Mouse (Mus musculus): Measurements from ENCODE around the gene Ttll11. TPM values are rescaled to one million over a fixed set of nuclear protein-coding genes. Genes with fewer than 3 reads are reported as not detected.

Ttll11 gene
- polyA plus RNA-seq, 1 experiment from 2014 or later: 1.4 TPM

GRCm38 (mm10) chr2:35818883-35819282 is 160.8 kb downstream of the Ttll11 start:
- 45% methylated on average over 2 of the region's 2 CpGs for WGBS
- no peak overlapping the region for H3K4me3 ChIP-seq (replicated peaks)
- ATAC-seq (ENCODE audit: insufficient number of reproducible peaks, low FRiP score, low TSS enrichment, low read depth): no peak
- H3K9ac ChIP-seq: no peak overlapping the region
- no peak overlapping the region for H3K4me2 ChIP-seq (replicated peaks)
- H3K4me1 ChIP-seq: no peaks in the 10 kb centered on the region
- no peaks in the 10 kb centered on the region for H3K27me3 ChIP-seq
- no peaks in the 10 kb centered on the region for H3K9me3 ChIP-seq (replicated peaks)
- no peak overlapping the region for H3K27ac ChIP-seq (replicated peaks)
- no peaks in the 10 kb centered on the region for H3K36me3 ChIP-seq

DNA sequence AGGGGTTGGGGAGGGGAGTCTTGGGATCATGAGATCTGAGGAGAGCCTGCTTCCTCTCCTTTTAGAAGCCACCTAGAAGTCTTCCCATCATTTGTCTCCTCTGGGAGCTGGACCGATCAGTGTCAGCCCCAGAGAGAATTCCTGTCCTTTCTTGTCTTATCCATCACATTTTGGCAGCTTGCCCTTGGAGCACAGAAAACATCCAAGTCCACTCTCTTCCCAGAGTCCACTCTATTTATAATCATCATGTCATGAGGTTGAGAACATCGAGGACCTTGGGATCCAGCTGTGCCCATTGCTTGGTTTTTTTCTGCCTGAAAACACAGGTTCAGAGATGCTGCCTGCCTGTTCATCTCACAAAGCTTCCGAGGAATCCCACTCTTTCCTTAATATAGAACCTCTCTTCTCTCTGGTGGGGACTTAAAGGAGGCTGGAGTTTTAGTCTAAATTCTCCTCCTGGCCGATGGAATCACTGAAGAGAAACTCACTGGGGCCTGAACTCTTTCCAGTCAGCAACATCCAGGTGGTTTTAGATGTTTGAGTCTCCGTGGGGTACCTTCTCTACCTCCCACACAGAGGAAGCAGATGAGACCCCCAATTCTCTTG is 163.6 kb downstream of the Ttll11 start:
- no peak for ATAC-seq (ENCODE audit: insufficient number of reproducible peaks, low FRiP score, low TSS enrichment, low read depth)
- whole genome bisulfite sequencing: 77% methylated on average over 5 of the region's 5 CpGs
- no peak overlapping the region for H3K4me3 ChIP-seq (replicated peaks)
- no peak overlapping the region for H3K27ac ChIP-seq (replicated peaks)
- no peaks in the 10 kb centered on the region for H3K9me3 ChIP-seq (replicated peaks)
- H3K9ac ChIP-seq: no peak overlapping the region
- no peaks in the 10 kb centered on the region for H3K4me1 ChIP-seq
- no peaks in the 10 kb centered on the region; the same call in 1 of the 2 replicates for H3K27me3 ChIP-seq
- no peaks in the 10 kb centered on the region for H3K36me3 ChIP-seq
- H3K4me2 ChIP-seq (replicated peaks): no peak overlapping the region

- Histone ChIP-seq H3K27ac (replicated peaks) (no peak overlapping the region), H3K4me1 (no peaks in the 10 kb centered on the region), H3K9ac (no peak overlapping the region), H3K27me3 (no peaks in the 10 kb centered on the region; the same call in 1 of the 2 replicates), H3K4me2 (replicated peaks) (no peak overlapping the region), H3K36me3 (no peaks in the 10 kb centered on the region), H3K4me3 (replicated peaks) (no peak overlapping the region), H3K9me3 (replicated peaks) (no peaks in the 10 kb centered on the region)
- WGBS: 82% methylated on average over 2 of the region's 2 CpGs
- ATAC-seq (ENCODE audit: insufficient number of reproducible peaks, low FRiP score, low TSS enrichment, low read depth): no peak
These were observed 167.2 kb downstream of the Ttll11 start for GRCm38 (mm10) chr2:35812561-35812933.

- no peaks in the 10 kb centered on the region for H3K36me3 ChIP-seq
- no peak overlapping the region for H3K9ac ChIP-seq
- H3K9me3 ChIP-seq (replicated peaks): no peaks in the 10 kb centered on the region
- no peak overlapping the region for H3K27ac ChIP-seq (replicated peaks)
- H3K4me1 ChIP-seq: no peaks in the 10 kb centered on the region
- H3K4me2 ChIP-seq (replicated peaks): no peak overlapping the region
- WGBS: 64% methylated on average over 14 of the region's 14 CpGs
- no peak overlapping the region for H3K4me3 ChIP-seq (replicated peaks)
- H3K27me3 ChIP-seq: no peaks in the 10 kb centered on the region; the same call in 1 of the 2 replicates
- ATAC-seq (ENCODE audit: insufficient number of reproducible peaks, low FRiP score, low TSS enrichment, low read depth): no peak
These were observed 167.7 kb downstream of the Ttll11 start for GRCm38 (mm10) chr2:35811801-35812560.

- H3K4me1 ChIP-seq: no peaks in the 10 kb centered on the region
- no peaks in the 10 kb centered on the region for H3K9me3 ChIP-seq (replicated peaks)
- WGBS: 75% methylated on average over 3 of the region's 3 CpGs
- no peaks in the 10 kb centered on the region; the same call in 1 of the 2 replicates for H3K27me3 ChIP-seq
- no peak for ATAC-seq (ENCODE audit: insufficient number of reproducible peaks, low FRiP score, low TSS enrichment, low read depth)
- no peak overlapping the region for H3K4me2 ChIP-seq (replicated peaks)
- H3K27ac ChIP-seq (replicated peaks): no peak overlapping the region
- H3K36me3 ChIP-seq: no peaks in the 10 kb centered on the region
- no peak overlapping the region for H3K9ac ChIP-seq
- H3K4me3 ChIP-seq (replicated peaks): no peak overlapping the region
These were observed 169.7 kb downstream of the Ttll11 start for GRCm38 (mm10) chr2:35810027-35810426.

DNA sequence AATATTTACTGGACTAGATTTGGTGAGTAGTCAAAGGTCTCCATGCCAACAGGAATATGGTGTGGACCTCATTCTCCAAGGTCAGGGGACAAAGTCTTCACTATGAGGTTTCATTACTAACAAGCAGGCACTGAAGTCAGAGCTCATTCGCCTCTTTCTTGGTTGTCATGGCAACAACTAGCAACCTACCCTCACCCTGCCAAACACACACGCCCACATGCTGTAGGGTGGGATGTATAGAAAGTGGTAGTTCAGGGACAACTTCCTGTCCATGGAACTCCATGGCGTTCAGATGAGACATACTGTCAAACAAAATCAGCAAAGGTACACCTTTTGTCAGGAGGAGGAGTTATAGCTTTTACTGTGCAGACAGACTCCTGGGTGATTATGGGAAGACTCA is 170.6 kb downstream of the Ttll11 start:
- Histone ChIP-seq H3K9me3 (replicated peaks) (no peaks in the 10 kb centered on the region), H3K4me3 (replicated peaks) (no peak overlapping the region)

GRCm38 (mm10) chr2:35805881-35806280 is 173.8 kb downstream of the Ttll11 start:
- H3K4me3 ChIP-seq (replicated peaks): no peak overlapping the region
- ATAC-seq (ENCODE audit: insufficient number of reproducible peaks, low FRiP score, low TSS enrichment, low read depth): no peak
- no peaks in the 10 kb centered on the region for H3K9me3 ChIP-seq (replicated peaks)
- no peak overlapping the region for H3K9ac ChIP-seq
- H3K27ac ChIP-seq (replicated peaks): no peak overlapping the region
- no peaks in the 10 kb centered on the region for H3K4me1 ChIP-seq
- H3K4me2 ChIP-seq (replicated peaks): no peak overlapping the region
- no peaks in the 10 kb centered on the region for H3K27me3 ChIP-seq
- no peaks in the 10 kb centered on the region for H3K36me3 ChIP-seq
- 74% methylated on average over 13 of the region's 13 CpGs for WGBS

More for the DNA sequence above, 170.6 kb downstream of the Ttll11 start:
- Histone ChIP-seq H3K27me3 (no peaks in the 10 kb centered on the region; the same call in 1 of the 2 replicates), H3K9ac (no peak overlapping the region), H3K4me2 (replicated peaks) (no peak overlapping the region), H3K36me3 (no peaks in the 10 kb centered on the region), H3K4me1 (no peaks in the 10 kb centered on the region), H3K27ac (replicated peaks) (no peak overlapping the region)
- 37% methylated on average over 3 of the region's 3 CpGs for WGBS
- no peak for ATAC-seq (ENCODE audit: insufficient number of reproducible peaks, low FRiP score, low TSS enrichment, low read depth)

DNA sequence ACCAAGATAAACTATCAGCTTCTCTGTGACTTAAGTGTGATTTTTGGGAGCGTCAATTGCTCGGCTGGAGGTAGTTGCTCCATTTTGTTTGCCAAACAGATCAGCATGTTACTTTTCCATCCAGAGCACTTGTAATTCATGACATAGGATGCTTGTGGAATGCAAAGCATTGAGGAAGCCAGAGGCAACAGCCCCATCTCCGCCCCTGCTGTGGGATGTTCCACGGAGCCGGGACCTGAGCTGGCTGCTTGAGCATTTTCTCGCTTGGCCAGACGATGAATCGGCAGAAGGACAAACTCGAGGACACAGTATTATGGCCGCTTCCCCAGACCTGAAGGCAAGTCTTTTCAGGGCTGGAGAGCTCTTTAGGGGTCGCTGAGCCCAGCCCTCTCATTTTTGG is 176.6 kb downstream of the Ttll11 start:
- Histone ChIP-seq H3K4me1 (no peaks in the 10 kb centered on the region), H3K9ac (no peak overlapping the region), H3K27ac (replicated peaks) (no peak overlapping the region), H3K4me2 (replicated peaks) (no peak overlapping the region), H3K9me3 (replicated peaks) (no peaks in the 10 kb centered on the region), H3K36me3 (no peaks in the 10 kb centered on the region), H3K27me3 (no peaks in the 10 kb centered on the region), H3K4me3 (replicated peaks) (no peak overlapping the region)
- WGBS: 72% methylated on average over 11 of the region's 11 CpGs
- no peak for ATAC-seq (ENCODE audit: insufficient number of reproducible peaks, low FRiP score, low TSS enrichment, low read depth)

GRCm38 (mm10) chr2:35801759-35802158 is 178.0 kb downstream of the Ttll11 start:
- H3K4me2 ChIP-seq (replicated peaks): no peak overlapping the region
- H3K27ac ChIP-seq (replicated peaks): no peak overlapping the region
- no peak overlapping the region for H3K9ac ChIP-seq
- no peaks in the 10 kb centered on the region for H3K36me3 ChIP-seq
- no peak for ATAC-seq (ENCODE audit: insufficient number of reproducible peaks, low FRiP score, low TSS enrichment, low read depth)
- no peaks in the 10 kb centered on the region for H3K27me3 ChIP-seq
- no peaks in the 10 kb centered on the region for H3K4me1 ChIP-seq
- 94% methylated on average over 2 of the region's 2 CpGs for WGBS
- H3K9me3 ChIP-seq (replicated peaks): no peaks in the 10 kb centered on the region
- no peak overlapping the region for H3K4me3 ChIP-seq (replicated peaks)

DNA sequence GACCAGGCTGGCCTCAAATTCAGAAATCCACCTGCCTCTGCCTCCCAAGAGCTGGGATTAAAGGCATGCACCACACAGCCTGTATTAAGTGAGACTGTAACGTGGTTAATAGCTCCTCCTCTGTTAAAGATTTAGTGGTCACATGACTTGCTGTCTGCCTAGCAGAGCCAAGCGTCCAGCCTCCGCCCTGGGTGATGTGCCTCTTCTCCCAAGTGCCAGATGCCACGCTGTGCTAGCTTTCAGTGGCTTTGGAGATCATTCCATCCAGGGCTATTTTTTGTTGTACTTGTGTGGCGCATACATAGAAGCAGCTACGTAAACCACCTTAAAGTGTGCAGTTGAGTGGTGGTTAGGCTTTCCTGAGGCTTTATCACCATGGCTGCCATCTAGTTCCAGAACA is 180.6 kb downstream of the Ttll11 start:
- H3K9me3 ChIP-seq (replicated peaks): no peaks in the 10 kb centered on the region
- 81% methylated on average over 6 of the region's 6 CpGs for whole genome bisulfite sequencing
- H3K4me1 ChIP-seq: no peaks in the 10 kb centered on the region
- no peak overlapping the region for H3K4me3 ChIP-seq (replicated peaks)
- no peaks in the 10 kb centered on the region for H3K36me3 ChIP-seq
- no peaks in the 10 kb centered on the region for H3K27me3 ChIP-seq
- H3K4me2 ChIP-seq (replicated peaks): no peak overlapping the region
- H3K27ac ChIP-seq (replicated peaks): no peak overlapping the region
- no peak for ATAC-seq (ENCODE audit: insufficient number of reproducible peaks, low FRiP score, low TSS enrichment, low read depth)
- H3K9ac ChIP-seq: no peak overlapping the region

GRCm38 (mm10) chr2:35797998-35798397 is 181.7 kb downstream of the Ttll11 start:
- Histone ChIP-seq H3K4me1 (no peaks in the 10 kb centered on the region), H3K9ac (no peak overlapping the region), H3K27me3 (no peaks in the 10 kb centered on the region), H3K4me2 (replicated peaks) (no peak overlapping the region), H3K4me3 (replicated peaks) (no peak overlapping the region), H3K36me3 (no peaks in the 10 kb centered on the region), H3K9me3 (replicated peaks) (no peaks in the 10 kb centered on the region), H3K27ac (replicated peaks) (no peak overlapping the region)
- no peak for ATAC-seq (ENCODE audit: insufficient number of reproducible peaks, low FRiP score, low TSS enrichment, low read depth)
- 41% methylated on average over 8 of the region's 8 CpGs for WGBS

Data from embryonic facial prominence, embryonic 15.5 days (tissue).